Mouse (Mus musculus) thymus, adult 18-20 months (tissue): Measurements from ENCODE around the gene St13.

ENCODE experiments used
- DNase-seq, 2 experiments: peaks; one replicate each; pipeline ENCODE4 v3.0.0; 2022; ENCODE audit warnings: mixed read lengths in 2 of 2

The St13 gene

GRCm38 (mm10) chr15:81313928-81314327 lies 85.9 kb downstream of the St13 start:
- DNase-seq, result no peak
